Mouse (Mus musculus) liver, embryonic 12.5 days (tissue): ENCODE results near the gene Gnl3. TPM values are rescaled to one million over a fixed set of nuclear protein-coding genes. Genes with fewer than 3 reads are reported as not detected.

ENCODE experiments used
- ATAC-seq: fragments of 200-750 bp; cut with Nextera tagmentation; 2 replicates; pipeline ENCODE4 v1.8.0; 2017; ENCODE audit warnings: moderate number of reproducible peaks, mild to moderate bottlenecking, moderate library complexity
- H3K27ac ChIP-seq: fragments of 300-500 bp; sonication (generic); 2 replicates; pipeline ENCODE4 v1.5.1; 2016; ENCODE audit warnings: mild to moderate bottlenecking
- H3K27me3 ChIP-seq: fragments of 300-500 bp; sonication (generic); replicated peaks from 2 replicates; pipeline ENCODE4 v1.6.1; 2016; ENCODE audit warnings: mild to moderate bottlenecking, moderate library complexity
- H3K36me3 ChIP-seq: fragments of 300-500 bp; sonication (generic); 2 replicates; pipeline ENCODE4 v1.6.1; 2016; ENCODE audit warnings: mild to moderate bottlenecking, moderate library complexity
- H3K4me1 ChIP-seq: fragments of 300-500 bp; sonication (generic); 2 replicates; pipeline ENCODE4 v1.6.1; 2016
- H3K4me2 ChIP-seq: fragments of 300-500 bp; sonication (generic); 2 replicates; pipeline ENCODE4 v1.6.1; 2016; ENCODE audit warnings: mild to moderate bottlenecking, moderate library complexity
- H3K4me3 ChIP-seq: fragments of 300-500 bp; sonication (generic); 2 replicates; pipeline ENCODE4 v1.5.1; 2016; ENCODE audit warnings: mild to moderate bottlenecking, moderate library complexity
- H3K9ac ChIP-seq: fragments of 300-500 bp; sonication (generic); 2 replicates; pipeline ENCODE4 v1.6.1; 2016; ENCODE audit warnings: mild to moderate bottlenecking, moderate library complexity
- H3K9me3 ChIP-seq: fragments of 300-500 bp; sonication (generic); replicated peaks from 2 replicates; pipeline ENCODE4 v1.6.1; 2016; ENCODE audit warnings: mild to moderate bottlenecking, moderate library complexity
- WGBS: fragments of 180-500 bp; shearing (Covaris S2); methylation state at CpG from one replicate; pipeline ENCODE4 v1.1.7; 2016; ENCODE audit not compliant: insufficient replicate concordance; 5-methylcytosine and 5-hydroxymethylcytosine counted together
- polyA plus RNA-seq: library from polyadenylated mRNA; unstranded; fragments of >200 nt; fragmentation: Nextera tagmentation; extraction: Ambion mirVana; gene quantifications from 2 replicates; pipeline ENCODE4 v1.2.1, GENCODE M21; 2016

Gene Gnl3
- polyA plus RNA-seq: 156 and 166 TPM in 2 replicates

- Histone ChIP-seq H3K4me2 (peak within 1 kb of the TSS; percentile 95), H3K9ac (peak within 1 kb of the TSS; percentile 89), H3K4me1 (peaks cover 57% of the 10 kb centered on the region), H3K36me3 (peaks cover 58% of the 10 kb centered on the region), H3K27ac (peak within 1 kb of the TSS; percentile 99), H3K27me3 (no peaks in the 10 kb centered on the region), H3K9me3 (no peaks in the 10 kb centered on the region), H3K4me3 (peak within 1 kb of the TSS; percentile 79)
- ATAC-seq: peak; percentile 87
- 2% methylated on average over 43 of the region's 53 CpGs for WGBS
Observed at GRCm38 (mm10) chr14:31018860-31019291, at the start of gene Gnl3, which contains the start of gene Pbrm1. Gene Gnl3 (minus strand): TSS chr14:31019152. Gene Pbrm1 (plus strand): TSS chr14:31019138.

DNA sequence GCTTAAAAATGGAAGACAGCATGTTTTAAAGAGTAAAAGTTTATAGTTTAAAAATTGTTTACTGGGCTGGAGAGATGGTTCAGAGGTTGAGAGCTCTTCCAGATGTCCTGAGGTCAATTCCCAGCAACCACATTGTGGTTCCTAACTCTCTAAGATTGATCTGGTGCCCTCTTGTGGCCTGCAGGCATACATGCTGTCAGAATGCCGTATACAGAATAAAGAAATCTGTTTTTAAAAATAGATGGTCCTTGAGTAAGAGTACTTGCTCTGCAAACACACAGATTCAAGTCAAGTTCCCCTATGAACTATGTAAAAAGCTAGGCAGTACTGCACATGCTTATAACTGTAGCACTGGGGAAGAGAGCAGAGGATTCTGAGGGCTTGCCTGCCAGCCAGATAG lies 43.3 kb upstream of the Gnl3 start:
- Histone ChIP-seq H3K4me3 (no peak overlapping the region), H3K36me3 (peaks cover 88% of the 10 kb centered on the region), H3K9ac (no peak overlapping the region), H3K4me1 (no peaks in the 10 kb centered on the region), H3K4me2 (no peak overlapping the region), H3K9me3 (no peaks in the 10 kb centered on the region), H3K27me3 (no peaks in the 10 kb centered on the region), H3K27ac (no peak overlapping the region)
- WGBS: 57% methylated on average over 1 of the region's 1 CpGs
- ATAC-seq: no peak

DNA sequence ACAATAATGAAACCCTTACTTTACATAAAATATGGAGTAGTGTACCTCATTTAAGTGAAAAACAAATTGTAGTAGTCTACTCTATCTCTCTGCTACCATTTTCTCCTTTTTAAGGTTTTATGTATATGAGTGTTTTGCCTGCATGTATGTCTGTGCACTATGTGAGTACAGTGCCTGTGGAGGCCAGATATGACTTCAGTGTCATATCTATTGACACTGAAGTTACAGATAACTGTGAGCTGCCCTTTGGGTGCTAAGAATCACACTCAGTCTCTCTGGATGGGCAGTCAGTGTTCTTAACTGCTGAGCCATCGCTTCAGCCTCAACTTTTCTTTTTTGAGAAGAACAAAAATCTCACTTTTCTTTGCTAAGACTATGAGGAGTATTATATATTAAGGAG lies 26.9 kb upstream of the Gnl3 start:
- WGBS: 39% methylated on average over 1 of the region's 1 CpGs
- peak overlapping the region; percentile 95 for H3K27ac ChIP-seq
- peak; percentile 100 for ATAC-seq
- H3K4me2 ChIP-seq: peak overlapping the region; percentile 47
- H3K4me1 ChIP-seq: peaks cover 27% of the 10 kb centered on the region
- no peaks in the 10 kb centered on the region for H3K27me3 ChIP-seq
- no peak overlapping the region for H3K9ac ChIP-seq
- peaks cover 77% of the 10 kb centered on the region for H3K36me3 ChIP-seq
- H3K4me3 ChIP-seq: no peak overlapping the region
- no peaks in the 10 kb centered on the region for H3K9me3 ChIP-seq

- peak overlapping the region; percentile 50; the same call in 1 of the 2 replicates for H3K9ac ChIP-seq
- H3K4me2 ChIP-seq: peak overlapping the region; percentile 47
- no peaks in the 10 kb centered on the region for H3K9me3 ChIP-seq
- peaks cover 76% of the 10 kb centered on the region for H3K36me3 ChIP-seq
- peak; percentile 52 for ATAC-seq
- peak overlapping the region; percentile 95 for H3K27ac ChIP-seq
- no peaks in the 10 kb centered on the region for H3K27me3 ChIP-seq
- peaks cover 27% of the 10 kb centered on the region for H3K4me1 ChIP-seq
- 60% methylated on average over 5 of the region's 5 CpGs for WGBS
- H3K4me3 ChIP-seq: no peak overlapping the region
Observed at GRCm38 (mm10) chr14:31045296-31045695, 26.3 kb upstream of the Gnl3 start.

DNA sequence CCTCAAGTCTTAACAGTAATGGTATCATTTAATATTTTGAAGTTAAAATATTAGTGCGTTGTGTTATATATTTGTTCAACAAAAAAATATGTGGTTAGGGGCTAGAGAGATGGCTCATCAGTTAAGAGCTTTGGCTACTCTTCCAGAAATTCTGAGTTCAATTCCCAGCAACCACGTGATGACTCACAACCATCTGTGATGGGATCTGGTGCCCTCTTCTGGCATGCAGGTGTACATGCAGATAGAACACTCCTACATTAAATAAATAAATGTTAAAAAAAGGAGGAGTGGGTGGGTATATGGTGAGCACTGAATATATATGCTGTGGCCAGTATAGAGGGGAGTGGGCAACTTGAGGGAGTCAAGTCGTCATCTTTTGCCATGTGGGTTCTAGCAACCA lies 6.8 kb upstream of the Gnl3 start:
- H3K4me2 ChIP-seq: no peak overlapping the region
- H3K36me3 ChIP-seq: peaks cover 83% of the 10 kb centered on the region
- no peak overlapping the region for H3K9ac ChIP-seq
- H3K4me1 ChIP-seq: peaks cover 28% of the 10 kb centered on the region
- no peaks in the 10 kb centered on the region for H3K9me3 ChIP-seq
- H3K27ac ChIP-seq: no peak overlapping the region
- H3K4me3 ChIP-seq: no peak overlapping the region
- WGBS: 75% methylated on average over 3 of the region's 3 CpGs
- no peak for ATAC-seq
- no peaks in the 10 kb centered on the region for H3K27me3 ChIP-seq

GRCm38 (mm10) chr14:31022579-31022978 lies 3.6 kb upstream of the Gnl3 start:
- Histone ChIP-seq H3K27ac (peak overlapping the region; percentile 9; the same call in 1 of the 2 replicates), H3K9ac (no peak overlapping the region), H3K36me3 (peaks cover 57% of the 10 kb centered on the region), H3K4me3 (no peak overlapping the region), H3K9me3 (no peaks in the 10 kb centered on the region), H3K27me3 (no peaks in the 10 kb centered on the region), H3K4me1 (peaks cover 46% of the 10 kb centered on the region), H3K4me2 (no peak overlapping the region)
- WGBS: 58% methylated on average over 1 of the region's 1 CpGs
- ATAC-seq: no peak

- Histone ChIP-seq H3K36me3 (peaks cover 57% of the 10 kb centered on the region), H3K27me3 (no peaks in the 10 kb centered on the region), H3K9me3 (no peaks in the 10 kb centered on the region), H3K27ac (peak overlapping the region; percentile 99), H3K9ac (peak overlapping the region; percentile 89), H3K4me3 (peak overlapping the region; percentile 79), H3K4me1 (peaks cover 60% of the 10 kb centered on the region), H3K4me2 (peak overlapping the region; percentile 79)
- WGBS: 4% methylated on average over 41 of the region's 56 CpGs
- ATAC-seq: peak; percentile 93
Observed at GRCm38 (mm10) chr14:31019331-31020205, 616 bp upstream of the Gnl3 start.

DNA sequence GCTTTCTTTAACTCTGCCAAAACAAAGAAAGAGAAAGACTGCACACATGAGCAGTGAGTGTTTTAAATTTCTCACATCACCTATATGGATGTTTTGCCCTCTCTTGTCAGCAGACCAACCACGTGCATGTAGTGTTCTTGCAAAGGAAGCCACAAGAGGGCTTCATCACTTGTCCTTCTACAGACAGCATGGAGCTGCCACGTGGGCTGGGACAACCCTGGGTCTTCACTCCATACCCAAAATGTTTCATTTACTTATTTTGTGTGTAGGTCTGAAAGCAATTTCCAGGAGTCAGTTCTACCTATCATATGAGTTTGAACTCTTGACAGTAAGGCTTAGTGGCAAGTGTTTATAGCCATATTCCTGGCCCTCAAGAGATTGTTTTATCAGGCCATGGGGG lies 1.1 kb downstream of the Gnl3 start:
- peak overlapping the region; percentile 89 for H3K9ac ChIP-seq
- WGBS: 0% methylated on average over 2 of the region's 2 CpGs
- H3K4me1 ChIP-seq: peaks cover 53% of the 10 kb centered on the region
- H3K36me3 ChIP-seq: peaks cover 60% of the 10 kb centered on the region
- no peaks in the 10 kb centered on the region for H3K9me3 ChIP-seq
- peak overlapping the region; percentile 95 for H3K4me2 ChIP-seq
- H3K27me3 ChIP-seq: no peaks in the 10 kb centered on the region
- ATAC-seq: no peak
- H3K4me3 ChIP-seq: peak overlapping the region; percentile 79
- H3K27ac ChIP-seq: peak overlapping the region; percentile 99

DNA sequence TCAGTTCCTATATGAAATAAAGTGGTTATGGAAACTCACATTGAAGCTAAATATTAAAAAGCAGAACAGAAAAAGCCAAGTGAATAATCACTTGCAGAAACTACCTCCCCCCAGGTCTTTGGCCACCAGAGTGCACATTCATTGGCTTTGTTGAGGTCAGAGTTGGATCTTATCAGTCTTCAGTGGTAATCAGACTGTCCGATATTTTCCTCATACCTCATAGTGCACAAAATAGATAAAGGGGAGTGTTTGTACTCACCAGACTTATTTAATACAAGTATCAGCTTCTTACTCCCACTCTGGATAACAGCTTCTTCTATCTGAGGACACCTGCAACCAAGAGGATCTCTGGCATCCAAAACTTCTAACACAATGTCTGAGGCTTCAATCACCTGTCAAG lies 2.9 kb downstream of the Gnl3 start:
- no peaks in the 10 kb centered on the region for H3K9me3 ChIP-seq
- H3K9ac ChIP-seq: peak overlapping the region; percentile 89; the same call in 1 of the 2 replicates
- H3K4me1 ChIP-seq: peaks cover 37% of the 10 kb centered on the region
- H3K4me2 ChIP-seq: peak overlapping the region; percentile 95
- H3K27ac ChIP-seq: peak overlapping the region; percentile 99
- no peaks in the 10 kb centered on the region for H3K27me3 ChIP-seq
- peaks cover 68% of the 10 kb centered on the region for H3K36me3 ChIP-seq
- 30% methylated on average over 1 of the region's 1 CpGs for WGBS
- ATAC-seq: no peak
- H3K4me3 ChIP-seq: peak overlapping the region; percentile 79; the same call in 1 of the 2 replicates

- no peak for ATAC-seq
- Histone ChIP-seq H3K4me1 (peaks cover 26% of the 10 kb centered on the region), H3K4me2 (no peak overlapping the region), H3K4me3 (no peak overlapping the region), H3K9me3 (no peaks in the 10 kb centered on the region), H3K9ac (no peak overlapping the region), H3K36me3 (peaks cover 89% of the 10 kb centered on the region), H3K27ac (no peak overlapping the region), H3K27me3 (no peaks in the 10 kb centered on the region)
- 78% methylated on average over 2 of the region's 2 CpGs for WGBS
Observed at GRCm38 (mm10) chr14:31013928-31014327, 5.0 kb downstream of the Gnl3 start.

- H3K27me3 ChIP-seq: no peaks in the 10 kb centered on the region
- H3K4me3 ChIP-seq: no peak overlapping the region
- no peak overlapping the region for H3K4me2 ChIP-seq
- no peaks in the 10 kb centered on the region for H3K9me3 ChIP-seq
- no peak overlapping the region for H3K9ac ChIP-seq
- peaks cover 83% of the 10 kb centered on the region for H3K36me3 ChIP-seq
- ATAC-seq: no peak
- H3K4me1 ChIP-seq: peaks cover 26% of the 10 kb centered on the region
- WGBS: 78% methylated on average over 3 of the region's 3 CpGs
- 0 out of 2 replicates have a peak overlapping the region, but pooled peaks have one; percentile 7 for H3K27ac ChIP-seq
Observed at GRCm38 (mm10) chr14:31011588-31011987, 7.4 kb downstream of the Gnl3 start.

- WGBS: 49% methylated on average over 5 of the region's 5 CpGs
- peak overlapping the region; percentile 22; the same call in 1 of the 2 replicates for H3K9ac ChIP-seq
Observed at GRCm38 (mm10) chr14:31006779-31007178, 12.2 kb downstream of the Gnl3 start.

More at GRCm38 (mm10) chr14:31006779-31007178, 12.2 kb downstream of the Gnl3 start:
- Histone ChIP-seq H3K4me2 (peak overlapping the region; percentile 19; the same call in 1 of the 2 replicates), H3K9me3 (no peaks in the 10 kb centered on the region), H3K36me3 (peaks cover 35% of the 10 kb centered on the region), H3K27ac (peak overlapping the region; percentile 66), H3K4me1 (peaks cover 33% of the 10 kb centered on the region), H3K27me3 (no peaks in the 10 kb centered on the region), H3K4me3 (no peak overlapping the region)
- ATAC-seq: peak; percentile 77
